Mouse (Mus musculus): ENCODE measurements around the gene Hspb7.

The Hspb7 gene

DNA sequence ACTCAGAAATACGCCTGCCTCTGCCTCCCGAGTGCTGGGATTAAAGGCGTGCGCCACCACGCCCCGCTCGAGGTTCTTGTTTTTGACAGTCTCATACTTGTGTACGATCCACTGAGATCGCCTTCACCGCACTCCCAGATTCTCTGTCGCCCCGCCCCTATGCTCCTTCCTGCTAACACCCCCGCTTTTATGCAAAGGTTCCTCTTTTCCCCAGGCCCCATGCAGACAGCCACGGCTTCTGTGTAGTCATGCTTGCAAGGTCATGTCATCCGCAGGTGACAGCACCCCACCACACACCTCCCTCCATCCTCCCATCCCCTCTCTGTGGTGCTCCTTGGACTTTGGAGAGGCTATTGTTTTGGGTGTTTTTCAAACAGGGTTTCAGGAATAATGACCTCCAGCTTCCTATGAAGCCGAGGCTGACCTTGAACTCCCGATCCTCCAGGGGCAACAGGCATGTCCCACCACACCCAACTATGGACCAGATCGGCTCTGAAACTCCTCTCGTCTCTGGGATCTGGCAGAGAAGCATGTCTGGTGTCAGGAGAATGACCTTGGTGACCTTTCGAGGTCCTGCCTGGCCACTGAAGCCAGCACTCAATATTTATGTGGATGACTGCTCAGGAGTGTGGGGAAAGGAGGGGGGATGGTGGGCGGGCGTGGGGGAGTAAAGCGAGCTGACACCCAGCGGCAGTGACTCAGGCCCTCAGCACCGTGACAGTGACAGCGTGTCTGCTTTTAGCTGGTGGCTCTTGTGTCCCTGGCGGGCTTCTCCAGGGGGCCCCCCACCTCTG lies 984 bp upstream of the Hspb7 start:
- DNase-seq (ENCODE audit: low spot score): no peak

GRCm38 (mm10) chr4:141420886-141421285 lies 307 bp downstream of the Hspb7 start:
- no peak for DNase-seq (ENCODE audit: low spot score)

- no peak for DNase-seq (ENCODE audit: low spot score)
Measured at GRCm38 (mm10) chr4:141421423-141421822, 844 bp downstream of the Hspb7 start.

GRCm38 (mm10) chr4:141422841-141423240 lies 2.3 kb downstream of the Hspb7 start:
- DNase-seq (ENCODE audit: low spot score): no peak

DNA sequence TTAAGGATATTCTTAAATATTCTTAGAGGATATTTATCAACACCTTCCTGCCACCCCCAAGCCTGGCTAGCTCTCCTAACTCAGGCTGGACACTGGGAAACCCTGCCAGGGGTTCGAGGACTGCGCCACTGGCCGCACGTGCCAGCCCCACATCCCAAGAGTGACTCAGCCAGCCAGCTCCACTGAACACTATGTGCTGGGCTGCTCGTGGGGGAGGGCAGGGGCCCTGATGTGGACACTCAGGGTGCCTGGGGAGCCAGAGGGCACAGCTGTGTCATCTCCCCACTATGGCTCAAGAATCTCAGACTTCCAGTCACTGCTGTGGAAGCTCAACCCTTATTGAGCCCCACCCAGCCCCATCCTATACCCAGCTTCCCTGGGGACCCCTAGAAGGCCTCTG lies 2.7 kb downstream of the Hspb7 start:
- DNase-seq (ENCODE audit: low spot score): no peak

- DNase-seq (ENCODE audit: low spot score): no peak
Measured at GRCm38 (mm10) chr4:141423691-141424431, 3.3 kb downstream of the Hspb7 start.

DNA sequence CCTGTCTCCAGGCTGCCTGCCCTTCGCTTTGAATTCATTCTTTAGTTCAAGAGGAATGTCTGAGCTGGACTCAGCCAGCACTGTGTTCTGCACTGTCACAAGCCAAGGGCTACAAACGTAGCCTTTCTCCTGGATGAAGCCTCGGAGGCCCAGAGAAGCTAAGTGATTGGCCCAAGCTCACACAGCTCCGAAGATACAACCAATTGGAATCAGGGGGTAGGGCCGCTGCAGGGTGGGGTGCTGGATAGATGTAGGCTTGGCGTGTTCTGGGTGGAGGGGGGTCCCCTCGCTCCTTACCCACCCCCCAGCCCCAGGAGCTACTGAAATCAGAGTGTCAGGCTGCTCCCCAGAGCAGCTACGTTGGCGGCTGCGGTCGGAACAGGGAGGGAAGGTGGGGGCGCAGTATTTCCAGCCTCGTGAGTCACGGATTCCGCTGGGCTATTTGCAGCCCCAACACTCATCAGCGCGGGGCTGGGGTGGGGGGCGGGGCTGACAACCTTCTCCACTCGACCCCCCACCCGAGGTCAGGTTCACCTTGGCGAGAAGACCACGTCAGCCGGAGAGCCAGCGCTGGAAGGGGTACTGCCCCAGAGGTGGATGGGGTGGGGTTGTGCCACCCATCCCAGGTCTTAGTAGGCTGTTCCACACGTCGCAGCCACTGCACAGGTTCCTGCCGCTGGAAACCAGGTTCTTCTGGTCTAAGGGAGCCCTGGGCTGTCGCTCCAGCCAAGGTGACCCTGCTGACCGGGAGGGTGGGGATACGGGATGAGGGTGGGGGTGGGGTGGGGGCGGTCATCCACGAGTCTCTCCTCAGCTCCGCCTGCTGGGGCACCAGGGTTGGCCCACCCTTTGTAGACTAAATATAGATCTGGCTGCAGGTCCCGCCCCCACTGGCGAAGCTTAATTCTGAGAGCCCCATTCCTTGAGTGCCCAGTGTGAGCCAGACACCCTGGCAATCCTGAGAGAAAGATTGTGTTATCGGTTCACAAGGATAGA lies 5.2 kb downstream of the Hspb7 start:
- peak; percentile 77 for DNase-seq (ENCODE audit: low spot score)

GRCm38 (mm10) chr4:141426796-141427745 lies 6.5 kb downstream of the Hspb7 start:
- DNase-seq (ENCODE audit: low spot score): no peak

GRCm38 (mm10) chr4:141427921-141428320 lies 7.3 kb downstream of the Hspb7 start:
- DNase-seq (ENCODE audit: low spot score): no peak

DNA sequence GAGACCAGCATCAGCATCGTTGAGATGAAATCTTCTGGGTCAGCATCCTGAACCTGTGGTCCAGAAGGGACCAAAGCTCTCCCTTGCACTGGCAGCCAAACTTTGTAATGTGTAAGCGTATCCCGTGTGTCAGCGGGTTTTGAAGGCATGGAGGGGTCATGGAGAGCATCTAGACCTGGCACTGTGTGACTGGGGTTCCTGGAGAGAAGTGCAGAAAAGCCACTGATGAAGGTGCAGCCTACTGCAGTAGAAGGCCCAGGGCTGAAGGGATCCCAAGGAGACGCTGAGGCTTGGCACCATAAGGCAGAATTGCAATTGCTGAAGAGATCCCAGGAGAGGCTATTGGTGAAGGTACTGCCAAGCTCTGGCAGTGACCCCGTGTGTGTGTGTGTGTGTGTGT lies 8.8 kb downstream of the Hspb7 start:
- no peak for DNase-seq (ENCODE audit: low spot score)

- no peak for DNase-seq (ENCODE audit: low spot score)
Measured at GRCm38 (mm10) chr4:141429847-141430246, 9.3 kb downstream of the Hspb7 start.

DNA sequence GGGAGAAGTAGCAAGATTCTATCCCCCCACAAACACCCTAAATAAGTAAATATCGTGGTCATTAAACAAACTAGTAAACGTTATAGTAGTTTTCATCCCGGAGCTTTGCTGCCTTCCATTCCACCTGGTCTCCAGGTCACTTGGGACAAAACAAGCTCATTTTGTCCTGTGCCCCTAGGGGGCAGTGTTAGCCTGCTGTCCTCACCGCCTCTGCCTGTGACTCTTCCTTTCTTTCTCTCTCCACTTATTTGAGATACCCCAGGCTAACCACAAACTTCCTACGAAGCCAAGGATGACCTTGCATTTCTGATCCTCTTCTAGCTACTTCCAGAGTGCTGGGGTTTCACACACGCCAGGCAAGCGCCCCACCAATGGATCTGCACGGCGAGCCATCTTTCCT lies 10.4 kb downstream of the Hspb7 start:
- peak; percentile 75 for DNase-seq (ENCODE audit: low spot score)

DNA sequence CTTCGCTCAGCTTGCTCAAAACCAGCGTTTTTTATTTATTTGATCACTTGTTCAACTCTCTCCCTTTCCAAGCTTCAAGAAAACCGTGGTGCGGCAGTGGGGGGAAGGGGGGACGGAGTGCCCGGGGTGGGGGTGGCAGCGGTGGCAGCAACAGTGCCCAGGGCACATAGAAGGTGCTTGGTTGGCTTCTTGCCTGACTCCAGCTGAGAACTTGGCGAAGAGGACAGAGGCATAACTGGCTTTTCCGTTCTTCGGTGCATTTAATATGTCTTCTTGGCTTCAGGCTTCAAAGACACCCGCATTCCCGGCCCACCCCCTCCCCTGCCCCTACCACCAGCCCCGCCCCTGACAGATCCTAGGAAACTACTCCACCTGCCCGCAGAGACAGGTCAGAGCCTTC lies 12.1 kb downstream of the Hspb7 start:
- DNase-seq (ENCODE audit: low spot score): no peak

GRCm38 (mm10) chr4:141433191-141433590 lies 12.6 kb downstream of the Hspb7 start:
- DNase-seq (ENCODE audit: low spot score): no peak

- DNase-seq (ENCODE audit: low spot score): no peak
Measured at GRCm38 (mm10) chr4:141435974-141436373, 15.4 kb downstream of the Hspb7 start, which contains the start of gene Srarp. Gene Srarp, minus strand, starts transcription at chr4:141436105.

DNA sequence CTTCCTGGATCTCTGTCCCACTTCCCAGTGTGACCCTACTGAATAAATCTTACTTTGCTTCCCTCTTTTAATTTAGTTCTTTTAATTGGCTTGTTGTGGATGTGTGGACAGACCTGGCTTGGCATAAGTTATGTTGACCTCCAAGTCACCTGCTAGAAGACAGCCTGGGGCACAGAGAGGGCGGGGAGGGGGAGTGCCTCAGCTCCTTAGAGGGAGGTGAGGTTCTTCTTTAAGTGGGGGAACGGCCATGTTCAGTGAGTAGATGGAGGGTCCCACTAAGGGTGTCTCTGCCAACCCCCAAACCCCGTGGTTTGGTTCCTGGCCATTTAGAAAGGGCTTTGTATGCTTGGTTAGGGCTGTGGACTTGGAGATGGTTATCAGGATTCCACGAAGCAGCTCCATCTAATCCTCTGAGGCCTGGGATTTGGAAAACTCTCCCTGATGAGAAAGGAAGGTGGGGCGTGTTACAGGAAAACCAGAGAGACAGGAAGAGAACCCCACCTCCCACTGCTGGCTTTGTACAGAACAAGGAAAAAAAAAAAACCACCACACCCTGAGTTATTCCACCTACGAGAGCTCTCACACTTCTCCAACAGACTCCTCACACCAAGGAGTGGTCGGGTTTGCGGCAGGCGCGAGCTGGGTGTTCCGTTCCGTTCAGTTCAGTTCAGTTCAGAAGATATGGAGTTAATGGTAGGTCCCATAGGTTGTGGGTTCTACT lies 18.7 kb downstream of the Hspb7 start:
- no peak for DNase-seq (ENCODE audit: low spot score)

- no peak for DNase-seq (ENCODE audit: low spot score)
Measured at GRCm38 (mm10) chr4:141440877-141441276, 20.3 kb downstream of the Hspb7 start.

DNA sequence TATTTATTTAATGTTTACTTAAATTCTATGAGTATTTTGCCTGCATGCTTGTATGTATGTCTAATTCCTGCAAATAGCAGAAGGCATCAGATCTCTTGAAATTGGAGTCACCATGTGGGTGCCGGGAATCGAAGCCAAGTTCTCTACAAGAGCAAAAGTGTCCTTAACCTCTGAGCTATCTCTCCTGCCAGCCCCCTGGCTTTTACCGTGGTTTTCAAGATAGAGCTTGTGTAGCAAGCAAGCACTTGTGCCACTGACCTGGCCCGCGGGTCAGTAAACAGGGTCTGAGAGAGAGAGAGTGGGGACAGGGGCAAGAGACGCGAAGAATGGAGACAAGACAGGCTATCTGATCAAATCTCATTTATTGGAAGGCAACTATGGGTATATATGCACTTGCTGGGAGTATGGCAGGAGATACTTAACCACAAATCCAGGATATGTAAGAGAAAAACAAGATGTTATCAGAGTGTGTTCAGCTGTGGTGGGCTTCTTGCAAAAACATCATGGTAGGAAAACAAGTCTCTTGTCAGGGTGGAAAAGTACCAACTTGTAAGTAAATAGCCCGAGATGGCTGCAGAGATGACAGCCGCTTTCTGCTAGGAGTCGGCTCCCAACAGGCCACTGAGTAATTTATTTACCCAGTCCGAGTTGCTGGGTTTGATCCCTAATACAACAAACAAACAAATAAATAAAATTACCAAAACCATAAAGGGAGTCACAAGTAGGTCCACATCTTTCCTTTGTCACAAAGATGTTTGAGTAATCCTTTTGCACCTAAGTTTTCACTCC lies 23.3 kb downstream of the Hspb7 start:
- no peak for DNase-seq (ENCODE audit: low spot score)

All from layer of hippocampus, adult 11-12 months (tissue).